Mouse (Mus musculus) kidney, adult 2 months (tissue): ENCODE results near the gene Dact3. TPM values are rescaled to one million over a fixed set of nuclear protein-coding genes. Genes with fewer than 3 reads are reported as not detected.

Source experiments
- DNase-seq: peaks from one replicate; pipeline ENCODE4 v3.0.0; 2021
- H3K27ac ChIP-seq: fragments of 200-500 bp; 2 replicates; pipeline ENCODE4 v1.5.1; 2012; ENCODE audit warnings: low read depth, low read length, control low read depth, inconsistent platforms; ENCODE audit not compliant: insufficient read depth
- H3K27me3 ChIP-seq: fragments of 200-500 bp; replicated peaks from 2 replicates; pipeline ENCODE4 v1.6.1; 2012; ENCODE audit warnings: mild to moderate bottlenecking, moderate library complexity, low read length, inconsistent platforms; ENCODE audit not compliant: control insufficient read depth, insufficient read depth
- H3K36me3 ChIP-seq: fragments of 200-500 bp; 2 replicates; pipeline ENCODE4 v1.6.1; 2012; ENCODE audit warnings: mild to moderate bottlenecking, moderate library complexity, low read length, inconsistent platforms; ENCODE audit not compliant: control insufficient read depth, insufficient read depth
- H3K4me1 ChIP-seq: fragments of 200-500 bp; 2 replicates; pipeline ENCODE4 v1.6.1; 2011; ENCODE audit warnings: low read length; ENCODE audit not compliant: control insufficient read depth, insufficient read depth
- H3K4me3 ChIP-seq: fragments of 200-500 bp; 2 replicates; pipeline ENCODE4 v1.5.1; 2011; ENCODE audit warnings: mild to moderate bottlenecking, low read depth, low read length, control low read depth; ENCODE audit not compliant: insufficient read depth
- CTCF ChIP-seq: fragments of 200-500 bp; conservative IDR thresholded peaks from 2 replicates; pipeline ENCODE4 v1.5.1; 2011; ENCODE audit warnings: low read depth, mild to moderate bottlenecking, control low read depth, low read length, moderate library complexity, mixed read lengths; ENCODE audit not compliant: insufficient read depth, insufficient read length
- POLR2A ChIP-seq: fragments of 200-500 bp; IDR thresholded peaks from one replicate; pipeline ENCODE4 v1.6.1; 2011; ENCODE audit warnings: low read depth, low read length, control low read depth
- WGBS: fragments of 180-500 bp; shearing (Covaris S2); methylation state at CpG from one replicate; pipeline ENCODE4 v1.1.7; 2018; 5-methylcytosine and 5-hydroxymethylcytosine counted together
- polyA plus RNA-seq: library from polyadenylated mRNA; depleted of rRNA; stranded (reverse); fragments of >200 nt; gene quantifications from 2 replicates; pipeline ENCODE4 v1.2.3, GENCODE M21; 2012; rRNA removed

Dact3 gene
- 5.5 and 7.5 TPM in 2 replicates for polyA plus RNA-seq

DNA sequence AGATGAGACGGTGACA is at the start of gene Dact3:
Gene Dact3 (plus strand): TSS at position 8 of the 16 bp plus-strand sequence.
- no peak for TF ChIP-seq CTCF
- Histone ChIP-seq H3K4me1 (no peaks in the 10 kb centered on the region), H3K27me3 (no peaks in the 10 kb centered on the region), H3K36me3 (no peaks in the 10 kb centered on the region), H3K27ac (peak within 1 kb of the TSS; percentile 29), H3K4me3 (peak within 1 kb of the TSS; percentile 52)
- WGBS, result 0% methylated on average over 1 of the region's 1 CpGs
- DNase-seq, result no peak

DNA sequence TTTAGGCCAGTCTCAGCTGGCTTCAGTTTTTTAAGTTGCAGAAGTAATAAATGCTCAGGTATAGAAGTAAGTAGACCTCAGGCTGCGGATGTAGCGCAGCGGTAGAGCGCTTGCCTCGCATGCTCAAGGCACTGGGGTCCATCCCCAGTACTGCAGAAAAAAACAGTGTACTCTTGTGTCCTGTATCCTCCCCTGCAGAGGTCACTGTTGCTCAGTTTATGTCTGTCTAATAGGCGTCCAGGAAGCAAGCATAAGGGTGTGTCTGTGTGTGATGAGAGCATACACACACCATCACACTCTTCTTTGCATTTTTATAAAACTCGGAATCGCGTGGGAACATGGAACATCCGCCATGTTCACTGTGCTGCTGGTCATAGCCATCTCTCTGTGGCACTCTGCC is 49.3 kb upstream of the Dact3 start:
- H3K27me3 ChIP-seq, result no peaks in the 10 kb centered on the region
- DNase-seq, result peak; percentile 52
- no peak for TF ChIP-seq POLR2A
- TF ChIP-seq CTCF, result 0 out of 2 replicates have a peak, but pooled peaks have one; percentile 25
- no peak overlapping the region for H3K4me3 ChIP-seq
- H3K27ac ChIP-seq, result no peak overlapping the region
- peaks cover 7% of the 10 kb centered on the region; the same call in 1 of the 2 replicates for H3K4me1 ChIP-seq
- WGBS, result 81% methylated on average over 10 of the region's 10 CpGs
- H3K36me3 ChIP-seq, result no peaks in the 10 kb centered on the region

DNA sequence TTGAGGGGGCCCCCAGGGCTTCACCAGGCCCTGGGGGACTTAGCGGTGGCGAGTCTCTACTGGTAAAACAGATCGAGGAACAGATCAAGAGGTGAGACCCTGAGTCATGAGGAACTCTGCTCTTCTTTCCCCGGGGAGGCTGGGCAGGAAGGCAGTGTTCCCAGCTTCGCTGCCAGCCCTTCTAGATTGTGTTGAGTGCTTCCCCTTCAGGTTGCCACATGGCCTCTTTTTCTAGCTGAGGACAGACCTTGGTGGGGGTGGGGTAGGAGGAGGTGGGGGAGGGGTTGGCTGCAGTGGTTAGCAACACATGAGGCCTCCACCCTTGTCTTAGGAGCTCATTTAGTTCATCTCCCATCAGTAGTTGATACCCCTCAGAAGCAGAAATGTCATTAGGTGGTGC is 48.5 kb upstream of the Dact3 start:
- DNase-seq, result no peak
- Histone ChIP-seq H3K27me3 (no peaks in the 10 kb centered on the region), H3K4me1 (no peaks in the 10 kb centered on the region), H3K36me3 (0 out of 2 replicates have a peak, but pooled peaks cover 1% of the 10 kb centered on the region), H3K27ac (no peak overlapping the region), H3K4me3 (no peak overlapping the region)
- WGBS, result 67% methylated on average over 5 of the region's 5 CpGs
- TF ChIP-seq POLR2A (no peak), CTCF (no peak)

DNA sequence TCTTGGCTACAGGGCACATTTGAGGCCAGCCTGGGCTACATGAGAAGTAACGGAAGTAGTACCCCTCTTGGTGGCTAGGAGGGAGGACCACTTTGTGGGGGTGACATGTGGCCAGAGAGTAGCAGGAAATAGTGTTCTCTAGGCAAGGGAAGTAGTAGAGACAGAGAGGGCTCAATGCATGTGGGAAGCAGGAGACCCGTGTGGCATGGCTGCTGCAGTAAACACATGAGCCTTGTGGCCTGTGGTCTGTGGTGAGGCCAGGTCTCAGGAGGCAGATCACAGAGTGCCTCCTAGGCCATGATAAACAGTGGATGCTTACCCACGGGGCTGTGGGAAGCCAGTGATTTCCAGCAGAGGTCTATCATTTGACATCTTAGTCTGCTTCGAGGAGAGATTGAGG is 47.8 kb upstream of the Dact3 start:
- WGBS, result 68% methylated on average over 4 of the region's 4 CpGs
- Histone ChIP-seq H3K36me3 (peaks cover 1% of the 10 kb centered on the region; the same call in 1 of the 2 replicates), H3K4me1 (no peaks in the 10 kb centered on the region), H3K27ac (no peak overlapping the region), H3K4me3 (no peak overlapping the region), H3K27me3 (no peaks in the 10 kb centered on the region)
- no peak for TF ChIP-seq POLR2A
- no peak for TF ChIP-seq CTCF
- no peak for DNase-seq

DNA sequence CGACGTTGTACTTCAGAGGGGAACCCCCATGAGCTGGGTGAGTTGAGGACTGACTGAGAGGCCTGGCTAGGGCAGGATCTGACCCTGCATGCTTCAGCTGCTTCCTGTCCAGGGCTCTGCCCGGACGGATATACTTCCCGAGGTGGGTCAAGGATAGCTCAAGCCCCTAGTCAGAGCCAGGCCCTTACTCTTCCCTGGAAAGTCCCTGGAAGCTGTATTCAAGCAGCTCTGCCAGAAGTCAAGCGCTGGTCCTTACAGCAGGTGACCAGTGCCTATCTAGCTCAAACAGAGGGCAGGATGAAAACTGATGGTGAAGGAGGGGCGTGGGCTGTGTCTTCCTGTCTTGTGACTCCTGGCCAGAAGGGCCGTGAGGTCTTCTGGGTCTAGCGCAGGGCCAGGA is 44.7 kb upstream of the Dact3 start:
- Histone ChIP-seq H3K27ac (no peak overlapping the region), H3K27me3 (no peaks in the 10 kb centered on the region), H3K36me3 (peaks cover 4% of the 10 kb centered on the region; the same call in 1 of the 2 replicates), H3K4me1 (no peaks in the 10 kb centered on the region), H3K4me3 (no peak overlapping the region)
- DNase-seq, result peak; percentile 50
- WGBS, result 68% methylated on average over 9 of the region's 9 CpGs
- TF ChIP-seq POLR2A (no peak), CTCF (no peak)

DNA sequence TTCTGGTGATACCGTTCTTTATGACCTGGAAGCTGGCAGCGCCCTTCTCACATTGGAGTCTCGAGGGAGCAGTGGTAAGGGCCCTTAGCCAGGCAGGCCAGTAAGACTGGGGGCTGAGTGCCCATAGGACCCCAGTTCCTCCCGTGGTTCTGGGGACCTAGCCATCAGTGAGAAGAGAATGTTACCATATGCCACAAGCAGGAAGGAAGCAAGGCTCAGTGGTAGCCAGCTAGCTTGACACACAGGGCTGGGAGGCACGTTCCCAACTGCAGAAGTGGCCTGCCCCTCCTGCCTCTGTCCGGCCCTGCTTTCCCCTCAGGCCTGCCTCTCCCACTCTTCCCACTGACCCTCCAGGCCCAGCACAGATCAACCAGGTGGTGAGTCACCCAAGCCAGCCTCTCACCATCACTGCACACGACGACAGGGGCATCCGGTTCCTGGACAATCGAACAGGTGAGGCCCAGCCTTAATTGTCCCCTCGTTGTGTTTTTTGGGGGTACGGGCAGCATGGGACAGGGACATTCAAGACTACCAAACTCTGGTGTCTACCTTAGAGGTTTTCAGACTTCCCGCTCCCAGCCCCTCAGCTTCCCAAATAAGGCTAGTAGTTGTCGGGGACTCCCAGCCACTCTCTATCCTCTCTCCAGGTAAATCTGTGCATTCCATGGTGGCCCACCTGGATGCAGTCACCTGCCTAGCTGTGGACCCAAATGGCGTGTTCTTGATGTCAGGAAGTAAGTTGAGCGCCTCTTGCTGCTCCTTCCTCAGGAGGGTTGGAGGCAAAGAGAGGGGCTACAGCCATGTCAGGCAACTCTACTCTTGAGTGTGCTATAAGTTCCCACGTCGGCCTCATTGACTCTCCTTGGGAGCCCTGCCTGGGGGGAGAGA is 37.0 kb upstream of the Dact3 start:
- TF ChIP-seq POLR2A (no peak), CTCF (no peak)
- Histone ChIP-seq H3K4me3 (no peak overlapping the region), H3K27me3 (no peaks in the 10 kb centered on the region), H3K36me3 (no peaks in the 10 kb centered on the region), H3K27ac (no peak overlapping the region), H3K4me1 (0 out of 2 replicates have a peak, but pooled peaks cover 5% of the 10 kb centered on the region)
- DNase-seq, result no peak
- 89% methylated on average over 18 of the region's 18 CpGs for WGBS

DNA sequence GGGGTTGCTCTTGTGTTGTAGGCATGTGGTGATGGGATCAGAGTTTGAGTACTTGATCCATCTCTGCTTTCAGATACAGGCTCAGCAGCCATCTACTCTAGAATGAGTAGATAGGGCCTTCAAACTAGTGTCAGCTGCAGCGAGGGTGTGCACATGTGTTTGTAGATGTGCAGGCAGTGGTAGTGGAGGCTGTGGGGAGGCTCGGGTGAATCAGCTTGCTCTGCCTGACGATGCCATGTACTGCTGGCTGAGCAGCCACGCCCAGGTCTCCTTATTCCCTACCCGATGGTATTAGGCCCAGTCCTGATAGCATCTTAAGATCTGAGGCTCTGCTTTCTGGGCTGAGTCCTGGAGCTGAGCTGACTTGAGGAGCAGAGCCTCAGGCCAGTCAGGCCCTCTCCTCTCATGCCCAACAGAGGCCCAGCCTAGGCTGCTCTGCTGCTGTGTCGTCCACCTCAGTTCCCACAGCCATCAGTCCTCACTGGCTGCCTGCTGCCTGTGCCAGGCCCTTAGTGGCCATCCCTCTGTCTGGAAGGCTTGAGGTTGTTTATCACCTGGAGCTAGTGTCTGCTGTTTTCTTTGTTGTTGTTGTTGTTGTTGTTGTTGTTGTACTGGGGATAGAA is 36.2 kb upstream of the Dact3 start:
- TF ChIP-seq CTCF (no peak), POLR2A (no peak)
- no peak overlapping the region for H3K27ac ChIP-seq
- DNase-seq, result no peak
- 77% methylated on average over 6 of the region's 6 CpGs for WGBS
- H3K36me3 ChIP-seq, result no peaks in the 10 kb centered on the region
- H3K27me3 ChIP-seq, result no peaks in the 10 kb centered on the region
- H3K4me3 ChIP-seq, result no peak overlapping the region
- H3K4me1 ChIP-seq, result 0 out of 2 replicates have a peak, but pooled peaks cover 5% of the 10 kb centered on the region
